Mouse (Mus musculus): ENCODE results near the gene Sept10.
A peak's percentile ranks its signal among the peaks of the same experiment; 100 is the strongest.

Gene Sept10

GRCm38 (mm10) chr10:59229205-59229820 is 7.7 kb upstream of the Sept10 start:
- ATAC-seq (ENCODE audit: insufficient number of reproducible peaks, low FRiP score, low TSS enrichment): no peak

- ATAC-seq (ENCODE audit: insufficient number of reproducible peaks, low FRiP score, low TSS enrichment): no peak
Observed at GRCm38 (mm10) chr10:59225137-59225536, 3.5 kb upstream of the Sept10 start.

GRCm38 (mm10) chr10:59223890-59224289 is 2.2 kb upstream of the Sept10 start:
- ATAC-seq (ENCODE audit: insufficient number of reproducible peaks, low FRiP score, low TSS enrichment): no peak

GRCm38 (mm10) chr10:59223301-59223700 is 1.7 kb upstream of the Sept10 start:
- no peak for ATAC-seq (ENCODE audit: insufficient number of reproducible peaks, low FRiP score, low TSS enrichment)

- 0 out of 2 replicates have a peak, but pooled peaks have one; percentile 16 for ATAC-seq (ENCODE audit: insufficient number of reproducible peaks, low FRiP score, low TSS enrichment)
Observed at GRCm38 (mm10) chr10:59222271-59223101, 839 bp upstream of the Sept10 start.

GRCm38 (mm10) chr10:59220824-59221472 is 699 bp downstream of the Sept10 start:
- ATAC-seq (ENCODE audit: insufficient number of reproducible peaks, low FRiP score, low TSS enrichment): peak; percentile 31

- no peak for ATAC-seq (ENCODE audit: insufficient number of reproducible peaks, low FRiP score, low TSS enrichment)
Observed at GRCm38 (mm10) chr10:59200011-59200410, 21.6 kb downstream of the Sept10 start.

GRCm38 (mm10) chr10:59196763-59197162 is 24.9 kb downstream of the Sept10 start:
- no peak for ATAC-seq (ENCODE audit: insufficient number of reproducible peaks, low FRiP score, low TSS enrichment)

- no peak for ATAC-seq (ENCODE audit: insufficient number of reproducible peaks, low FRiP score, low TSS enrichment)
Observed at GRCm38 (mm10) chr10:59194891-59195290, 26.8 kb downstream of the Sept10 start.

GRCm38 (mm10) chr10:59182306-59182705 is 39.3 kb downstream of the Sept10 start:
- no peak for ATAC-seq (ENCODE audit: insufficient number of reproducible peaks, low FRiP score, low TSS enrichment)

- no peak for ATAC-seq (ENCODE audit: insufficient number of reproducible peaks, low FRiP score, low TSS enrichment)
Observed at GRCm38 (mm10) chr10:59179620-59180019, 42.0 kb downstream of the Sept10 start.

- no peak for ATAC-seq (ENCODE audit: insufficient number of reproducible peaks, low FRiP score, low TSS enrichment)
Observed at GRCm38 (mm10) chr10:59172539-59172938, 49.1 kb downstream of the Sept10 start.

- no peak for ATAC-seq (ENCODE audit: insufficient number of reproducible peaks, low FRiP score, low TSS enrichment)
Observed at GRCm38 (mm10) chr10:59171042-59171441, 50.6 kb downstream of the Sept10 start.

GRCm38 (mm10) chr10:59166104-59166944 is 55.3 kb downstream of the Sept10 start:
- peak; percentile 40; the same call in 1 of the 2 replicates for ATAC-seq (ENCODE audit: insufficient number of reproducible peaks, low FRiP score, low TSS enrichment)

GRCm38 (mm10) chr10:59162185-59162897 is 59.3 kb downstream of the Sept10 start:
- ATAC-seq (ENCODE audit: insufficient number of reproducible peaks, low FRiP score, low TSS enrichment): no peak

- no peak for ATAC-seq (ENCODE audit: insufficient number of reproducible peaks, low FRiP score, low TSS enrichment)
Observed at GRCm38 (mm10) chr10:59158627-59159026, 63.0 kb downstream of the Sept10 start.

GRCm38 (mm10) chr10:59152544-59153081 is 69.0 kb downstream of the Sept10 start:
- ATAC-seq (ENCODE audit: insufficient number of reproducible peaks, low FRiP score, low TSS enrichment): no peak

GRCm38 (mm10) chr10:59150938-59151657 is 70.5 kb downstream of the Sept10 start:
- no peak for ATAC-seq (ENCODE audit: insufficient number of reproducible peaks, low FRiP score, low TSS enrichment)

- ATAC-seq (ENCODE audit: insufficient number of reproducible peaks, low FRiP score, low TSS enrichment): no peak
Observed at GRCm38 (mm10) chr10:59149956-59150383, 71.7 kb downstream of the Sept10 start.

All from cerebellum, adult (tissue).